In genomic region chr4:128959676-128960075, GRCm38 (mm10) we compare ENCODE assay signal across 20 mouse cellular contexts. TPM values are rescaled to one million over a fixed set of nuclear protein-coding genes. Genes with fewer than 3 reads are reported as not detected.
A peak's percentile ranks its signal among the peaks of the same experiment; 100 is the strongest.
DNase-seq lines count a peak whose midpoint lies in the region; ATAC-seq and TF ChIP-seq lines count a peak whose summit lies in the region.
"Had no signal": no experiment of that assay in that cellular context is flagged by ENCODE, and none has a peak within 500 bp of the region (broad histone marks: within the 10 kb centered on the region; RNA-seq: fewer than 3 reads in every experiment).

No protein-coding gene starts in this region.

- H3K9me3 ChIP-seq in hindbrain, postnatal 0 days (ENCODE audit: low read length) = no peaks in the 10 kb centered on the region
- no peaks in the 10 kb centered on the region for H3K9me3 ChIP-seq in hindbrain, embryonic 11.5 days (ENCODE audit: control insufficient read depth, low read length)
- H3K9me3 ChIP-seq: forebrain, embryonic 13.5 days; heart, embryonic 15.5 days; hindbrain, embryonic 15.5 days had no signal

- H3K36me3 ChIP-seq in hindbrain, postnatal 0 days (ENCODE audit: insufficient read depth, low read length) = no peaks in the 10 kb centered on the region
- no peaks in the 10 kb centered on the region for H3K36me3 ChIP-seq in hindbrain, embryonic 11.5 days (ENCODE audit: control insufficient read depth, insufficient read depth, low read length)
- H3K36me3 ChIP-seq: heart, embryonic 15.5 days; hindbrain, embryonic 15.5 days had no signal

- no peak for TF ChIP-seq CTCF in hindbrain, postnatal 0 days (IDR thresholded peaks at IDR 0.05; ENCODE audit: low read depth)

- H3K4me1 ChIP-seq in hindbrain, postnatal 0 days (ENCODE audit: insufficient read depth, low read length) = peaks cover 27% of the 10 kb centered on the region
- 0 out of 2 replicates have a peak, but pooled peaks cover 4% of the 10 kb centered on the region for H3K4me1 ChIP-seq in hindbrain, embryonic 11.5 days (replicated peaks; ENCODE audit: control insufficient read depth, insufficient read depth, low read length)

- peak; percentile 57 for DNase-seq in cerebellum, adult 9-11 months
- DNase-seq in cerebellum, adult 9-10 months = no peak
- DNase-seq in hindbrain, postnatal 0 days (ENCODE audit: low spot score) = no peak
- no peak for DNase-seq in hindbrain, embryonic 11.5 days (ENCODE audit: low spot score)
- DNase-seq in B cell, adult 2 months = peak; percentile 34 to 42
- peak; percentile 42 for DNase-seq in MN1 (ENCODE audit: low spot score)
- DNase-seq in frontal cortex, postnatal 10 days (ENCODE audit: low spot score in 2 of 2) = no peak
- no peak for DNase-seq in left cerebral cortex, adult 9 months (ENCODE audit: low spot score in 2 of 2)
- DNase-seq: adrenal gland, adult 8-10 months; forebrain, postnatal 0 days; gastrocnemius, adult 2 months; gastrocnemius, postnatal 36 days; heart, adult 2 months; heart, postnatal 14 days; kidney, adult 11 months; kidney, adult 9 months had no signal

- H3K27me3 ChIP-seq in hindbrain, postnatal 0 days (ENCODE audit: insufficient read depth, low read length) = no peaks in the 10 kb centered on the region
- peaks cover 5% of the 10 kb centered on the region for H3K27me3 ChIP-seq in hindbrain, embryonic 11.5 days (ENCODE audit: control insufficient read depth, insufficient read depth, low read length)
- H3K27me3 ChIP-seq: hindbrain, embryonic 15.5 days had no signal

- H3K9ac ChIP-seq in hindbrain, postnatal 0 days (replicated peaks; ENCODE audit: low read length) = no peak overlapping the region
- H3K9ac ChIP-seq in hindbrain, embryonic 11.5 days (ENCODE audit: low read depth, low read length) = no peak overlapping the region
- H3K9ac ChIP-seq: forebrain, embryonic 13.5 days; forebrain, postnatal 0 days; heart, embryonic 15.5 days; hindbrain, embryonic 15.5 days had no signal

- no peak for ATAC-seq in hindbrain, postnatal 0 days
- no peak for ATAC-seq in hindbrain, embryonic 11.5 days (ENCODE audit: low FRiP score)
- ATAC-seq: forebrain, embryonic 13.5 days; forebrain, postnatal 0 days had no signal

- 78% methylated on average over 17 of the region's 17 CpGs for whole genome bisulfite sequencing in hindbrain, postnatal 0 days
- 87% methylated on average over 17 of the region's 17 CpGs for WGBS in hindbrain, embryonic 11.5 days

- H3K27ac ChIP-seq in hindbrain, postnatal 0 days = no peak overlapping the region
- H3K27ac ChIP-seq in hindbrain, embryonic 11.5 days (ENCODE audit: low read depth, low read length) = no peak overlapping the region
- H3K27ac ChIP-seq: forebrain, embryonic 13.5 days; gastrocnemius, adult 2 months; heart, adult 2 months; heart, embryonic 15.5 days; hindbrain, embryonic 15.5 days had no signal

- H3K4me2 ChIP-seq in hindbrain, postnatal 0 days (ENCODE audit: low read depth, low read length) = 0 out of 2 replicates have a peak overlapping the region, but pooled peaks have one; percentile 5
- no peak overlapping the region for H3K4me2 ChIP-seq in hindbrain, embryonic 11.5 days (replicated peaks; ENCODE audit: low read depth, low read length)
- H3K4me2 ChIP-seq: forebrain, embryonic 13.5 days; heart, embryonic 11.5 days; heart, embryonic 15.5 days; hindbrain, embryonic 15.5 days had no signal

- H3K4me3 ChIP-seq in hindbrain, postnatal 0 days (ENCODE audit: low read length) = no peak overlapping the region
- H3K4me3 ChIP-seq in hindbrain, embryonic 11.5 days (ENCODE audit: low read depth, low read length) = no peak overlapping the region
- H3K4me3 ChIP-seq: forebrain, embryonic 13.5 days; gastrocnemius, adult 2 months; heart, adult 2 months; heart, embryonic 15.5 days; hindbrain, embryonic 15.5 days had no signal

RNA-seq across cellular contexts. Expression of gene Azin2, which starts 2.6 kb away (rescaled TPM):
- 32.7 and 35.0 TPM in 2 replicates for total RNA-seq in hindbrain, postnatal 0 days (2014; rRNA removed)
- polyA plus RNA-seq in hindbrain, postnatal 0 days (2015; fragmentation: Nextera tagmentation; extraction: Ambion mirVana) = 32.9 and 33.0 TPM in 2 replicates
- polyA plus RNA-seq in hindbrain, embryonic 11.5 days (2014; fragmentation: Nextera tagmentation; extraction: Ambion mirVana) = 10.8 and 12.5 TPM in 2 replicates

RNA-seq across cellular contexts. Expression of gene Ak2, which starts 32.1 kb away (rescaled TPM):
- 24.9 and 32.3 TPM in 2 replicates for total RNA-seq in hindbrain, postnatal 0 days (2014; rRNA removed)
- 78.5 and 82.9 TPM in 2 replicates for polyA plus RNA-seq in hindbrain, postnatal 0 days (2015; fragmentation: Nextera tagmentation; extraction: Ambion mirVana)
- 119 and 128 TPM in 2 replicates for polyA plus RNA-seq in hindbrain, embryonic 11.5 days (2014; fragmentation: Nextera tagmentation; extraction: Ambion mirVana)

Comparison
In these comparisons a context has a peak if more than half of its experiments do, and no peak if none do; other contexts are left out.
1. DNase-seq: peak in cerebellum, adult 9-11 months (single experiment), B cell, adult 2 months (2 of 2) and MN1 (single experiment); none in cerebellum, adult 9-10 months (single experiment), hindbrain, postnatal 0 days (single experiment), hindbrain, embryonic 11.5 days (single experiment), frontal cortex, postnatal 10 days (0 of 2) and left cerebral cortex, adult 9 months (0 of 2).